Mouse (Mus musculus) monocyte, adult 5-6 weeks (primary cell): ENCODE results near the gene Nxnl2. TPM values are rescaled to one million over a fixed set of nuclear protein-coding genes. Genes with fewer than 3 reads are reported as not detected.
A peak's percentile ranks its signal among the peaks of the same experiment; 100 is the strongest.

Source experiments
- ATAC-seq: fragments of 153-309, 156-312 bp; replicated peaks from 2 replicates; pipeline ENCODE4 v1.8.0; 2017; ENCODE audit warnings: mild to moderate bottlenecking; ENCODE audit not compliant: low TSS enrichment, insufficient number of reproducible peaks, severe bottlenecking, poor library complexity, low FRiP score
- total RNA-seq: library from RNA; stranded (forward); fragments of 200-1000, 200-491, 200-594 nt; gene quantifications from 3 replicates; pipeline ENCODE4 v1.2.3, GENCODE M21; 2017

Nxnl2 gene
- total RNA-seq, result 2.0 TPM in 1 of 3 replicates, not detected in the others

- peak; percentile 11; the same call in 1 of the 2 replicates for ATAC-seq
Measured at GRCm38 (mm10) chr13:51170691-51171680, at the start of gene Nxnl2. Gene Nxnl2 (plus strand): TSS chr13:51171022.

- no peak for ATAC-seq
Measured at GRCm38 (mm10) chr13:51121966-51122365, 48.9 kb upstream of the Nxnl2 start.

GRCm38 (mm10) chr13:51122771-51123170 lies 48.1 kb upstream of the Nxnl2 start:
- no peak for ATAC-seq

- ATAC-seq, result no peak
Measured at GRCm38 (mm10) chr13:51125357-51125756, 45.5 kb upstream of the Nxnl2 start.

GRCm38 (mm10) chr13:51127906-51128305 lies 42.9 kb upstream of the Nxnl2 start:
- ATAC-seq, result 0 out of 2 replicates have a peak, but pooled peaks have one; percentile 28

GRCm38 (mm10) chr13:51128417-51128816 lies 42.4 kb upstream of the Nxnl2 start:
- ATAC-seq, result no peak

GRCm38 (mm10) chr13:51131179-51131578 lies 39.6 kb upstream of the Nxnl2 start:
- no peak for ATAC-seq

- no peak for ATAC-seq
Measured at GRCm38 (mm10) chr13:51136315-51136714, 34.5 kb upstream of the Nxnl2 start.

GRCm38 (mm10) chr13:51136996-51137701 lies 33.7 kb upstream of the Nxnl2 start:
- 0 out of 2 replicates have a peak, but pooled peaks have one; percentile 22 for ATAC-seq

GRCm38 (mm10) chr13:51137702-51138031 lies 33.2 kb upstream of the Nxnl2 start:
- no peak for ATAC-seq

GRCm38 (mm10) chr13:51147106-51147505 lies 23.7 kb upstream of the Nxnl2 start:
- ATAC-seq, result no peak

GRCm38 (mm10) chr13:51152966-51153669 lies 17.7 kb upstream of the Nxnl2 start:
- ATAC-seq, result no peak

GRCm38 (mm10) chr13:51153670-51154030 lies 17.2 kb upstream of the Nxnl2 start:
- no peak for ATAC-seq

- no peak for ATAC-seq
Measured at GRCm38 (mm10) chr13:51155178-51156013, 15.4 kb upstream of the Nxnl2 start.

GRCm38 (mm10) chr13:51156014-51156386 lies 14.8 kb upstream of the Nxnl2 start:
- ATAC-seq, result no peak

- ATAC-seq, result no peak
Measured at GRCm38 (mm10) chr13:51157291-51157690, 13.5 kb upstream of the Nxnl2 start.

- peak; percentile 53 for ATAC-seq
Measured at GRCm38 (mm10) chr13:51161672-51162071, 9.2 kb upstream of the Nxnl2 start.

GRCm38 (mm10) chr13:51162246-51162645 lies 8.6 kb upstream of the Nxnl2 start:
- no peak for ATAC-seq
